Mouse (Mus musculus): ENCODE data around the gene Tnnc1. TPM values are rescaled to one million over a fixed set of nuclear protein-coding genes. Genes with fewer than 3 reads are reported as not detected.

Tnnc1 gene
- polyA plus RNA-seq (2016; fragmentation: Nextera tagmentation; extraction: Ambion mirVana): 1.6 and 2.1 TPM in 2 replicates

DNA sequence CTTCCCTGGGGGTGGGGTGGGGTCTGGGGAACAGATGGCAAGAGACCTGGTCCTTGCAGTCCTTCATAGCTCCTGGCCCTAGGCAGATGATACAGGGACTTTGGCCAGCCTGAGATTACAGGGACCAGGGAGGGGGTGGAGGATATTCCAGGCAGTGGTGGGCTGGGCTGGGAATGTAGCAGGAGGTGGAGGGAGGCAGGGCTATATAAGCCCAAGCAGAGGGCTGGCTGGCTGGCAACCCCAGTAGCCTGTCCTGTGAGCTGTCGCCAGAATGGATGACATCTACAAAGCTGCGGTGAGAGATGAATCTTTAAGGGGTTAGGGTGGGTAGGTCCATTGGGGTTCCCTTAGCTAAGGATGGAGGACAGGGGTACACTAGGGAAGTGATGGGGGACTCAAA is at the start of gene Tnnc1:
TSS of gene Tnnc1 (plus strand) at position 229 of the 400 bp plus-strand sequence.
- H3K9ac ChIP-seq: peak within 1 kb of the TSS; percentile 90
- no peak for ATAC-seq (ENCODE audit: low FRiP score)
- no peaks in the 10 kb centered on the region for H3K9me3 ChIP-seq
- H3K27me3 ChIP-seq: peaks cover 3% of the 10 kb centered on the region; the same call in 1 of the 2 replicates
- H3K4me3 ChIP-seq (replicated peaks): peak within 1 kb of the TSS; percentile 74; the same call in 1 of the 2 replicates
- peak within 1 kb of the TSS; percentile 72 for H3K4me2 ChIP-seq
- peaks cover 24% of the 10 kb centered on the region for H3K4me1 ChIP-seq
- WGBS: 77% methylated on average over 2 of the region's 2 CpGs
- no peak within 1 kb of the TSS for H3K27ac ChIP-seq
- peaks cover 14% of the 10 kb centered on the region for H3K36me3 ChIP-seq (replicated peaks)

GRCm38 (mm10) chr14:31160196-31161150 is 47.6 kb upstream of the Tnnc1 start:
- H3K36me3 ChIP-seq (replicated peaks): no peaks in the 10 kb centered on the region
- no peak overlapping the region for H3K4me2 ChIP-seq
- 0 out of 2 replicates have a peak, but pooled peaks cover under 1% of the 10 kb centered on the region for H3K4me1 ChIP-seq
- no peak overlapping the region for H3K9ac ChIP-seq
- H3K4me3 ChIP-seq (replicated peaks): no peak overlapping the region
- WGBS: 85% methylated on average over 27 of the region's 27 CpGs
- no peaks in the 10 kb centered on the region for H3K9me3 ChIP-seq
- H3K27ac ChIP-seq: no peak overlapping the region
- H3K27me3 ChIP-seq: no peaks in the 10 kb centered on the region
- no peak for ATAC-seq (ENCODE audit: low FRiP score)

DNA sequence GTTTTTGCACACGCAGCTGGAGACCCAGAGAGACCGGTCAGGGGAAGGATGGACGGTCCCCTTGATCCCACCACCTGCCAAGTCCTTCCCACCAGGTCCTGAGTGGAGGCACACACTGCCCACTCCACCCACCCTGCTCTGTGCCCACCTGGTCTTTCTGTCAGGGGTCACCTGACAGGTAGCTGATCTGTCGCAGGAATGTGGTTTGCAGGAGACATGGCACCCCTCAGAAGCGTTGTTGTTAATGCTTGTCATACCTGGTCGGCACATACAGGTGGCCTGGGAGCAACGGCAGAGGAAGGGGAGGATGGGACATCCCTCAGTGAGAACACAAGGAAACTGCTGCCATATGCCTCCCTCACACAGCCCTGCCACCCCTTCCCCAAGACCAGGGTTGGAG is 46.9 kb upstream of the Tnnc1 start:
- H3K27ac ChIP-seq: no peak overlapping the region
- no peak overlapping the region for H3K4me3 ChIP-seq (replicated peaks)
- no peak overlapping the region for H3K4me2 ChIP-seq
- no peak overlapping the region for H3K9ac ChIP-seq
- H3K36me3 ChIP-seq (replicated peaks): no peaks in the 10 kb centered on the region
- H3K9me3 ChIP-seq: no peaks in the 10 kb centered on the region
- 94% methylated on average over 7 of the region's 7 CpGs for WGBS
- 0 out of 2 replicates have a peak, but pooled peaks cover 2% of the 10 kb centered on the region for H3K4me1 ChIP-seq
- no peak for ATAC-seq (ENCODE audit: low FRiP score)
- H3K27me3 ChIP-seq: no peaks in the 10 kb centered on the region

GRCm38 (mm10) chr14:31161638-31162037 is 46.5 kb upstream of the Tnnc1 start:
- H3K36me3 ChIP-seq (replicated peaks): no peaks in the 10 kb centered on the region
- H3K9me3 ChIP-seq: no peaks in the 10 kb centered on the region
- H3K4me3 ChIP-seq (replicated peaks): no peak overlapping the region
- no peak overlapping the region for H3K9ac ChIP-seq
- no peak overlapping the region for H3K4me2 ChIP-seq
- no peak overlapping the region for H3K27ac ChIP-seq
- no peaks in the 10 kb centered on the region for H3K27me3 ChIP-seq
- H3K4me1 ChIP-seq: 0 out of 2 replicates have a peak, but pooled peaks cover 2% of the 10 kb centered on the region
- ATAC-seq (ENCODE audit: low FRiP score): no peak
- 70% methylated on average over 10 of the region's 10 CpGs for WGBS

- H3K9ac ChIP-seq: no peak overlapping the region
- H3K27me3 ChIP-seq: no peaks in the 10 kb centered on the region
- ATAC-seq (ENCODE audit: low FRiP score): no peak
- H3K4me3 ChIP-seq (replicated peaks): no peak overlapping the region
- H3K9me3 ChIP-seq: no peaks in the 10 kb centered on the region
- no peak overlapping the region for H3K4me2 ChIP-seq
- no peak overlapping the region for H3K27ac ChIP-seq
- no peaks in the 10 kb centered on the region for H3K36me3 ChIP-seq (replicated peaks)
- H3K4me1 ChIP-seq: 0 out of 2 replicates have a peak, but pooled peaks cover 2% of the 10 kb centered on the region
- 84% methylated on average over 8 of the region's 8 CpGs for WGBS
Observed at GRCm38 (mm10) chr14:31164067-31164466, 44.0 kb upstream of the Tnnc1 start.

DNA sequence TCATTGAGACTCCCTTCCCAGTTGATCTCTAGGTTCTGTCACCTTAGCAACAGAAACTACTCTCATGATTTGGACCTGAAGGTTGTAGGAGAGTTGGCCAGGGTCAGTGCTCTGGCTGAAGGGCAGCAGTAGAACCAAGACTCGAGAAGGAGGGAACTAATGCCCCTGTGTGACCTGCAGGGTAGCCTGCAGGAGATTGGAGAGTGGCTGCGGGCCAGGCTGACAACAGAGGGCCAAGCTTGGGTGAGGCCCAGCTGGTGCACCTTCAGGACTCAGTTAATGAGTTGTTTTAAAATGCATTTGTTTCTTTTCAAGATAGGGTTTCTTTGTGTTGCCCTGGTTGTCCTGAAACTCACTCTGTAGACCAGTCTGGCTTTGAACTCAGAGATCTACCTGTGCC is 43.1 kb upstream of the Tnnc1 start:
- Histone ChIP-seq H3K36me3 (replicated peaks) (no peaks in the 10 kb centered on the region), H3K27me3 (no peaks in the 10 kb centered on the region), H3K4me1 (0 out of 2 replicates have a peak, but pooled peaks cover 2% of the 10 kb centered on the region), H3K4me2 (no peak overlapping the region), H3K9me3 (no peaks in the 10 kb centered on the region), H3K27ac (no peak overlapping the region), H3K4me3 (replicated peaks) (no peak overlapping the region), H3K9ac (no peak overlapping the region)
- ATAC-seq (ENCODE audit: low FRiP score): no peak
- 74% methylated on average over 2 of the region's 2 CpGs for WGBS

GRCm38 (mm10) chr14:31165458-31165857 is 42.7 kb upstream of the Tnnc1 start:
- 62% methylated on average over 7 of the region's 7 CpGs for WGBS
- peaks cover 3% of the 10 kb centered on the region for H3K36me3 ChIP-seq (replicated peaks)
- no peak overlapping the region for H3K27ac ChIP-seq
- no peak overlapping the region for H3K4me3 ChIP-seq (replicated peaks)
- 0 out of 2 replicates have a peak, but pooled peaks cover 2% of the 10 kb centered on the region for H3K4me1 ChIP-seq
- no peak for ATAC-seq (ENCODE audit: low FRiP score)
- no peak overlapping the region for H3K4me2 ChIP-seq
- no peaks in the 10 kb centered on the region for H3K27me3 ChIP-seq
- no peak overlapping the region for H3K9ac ChIP-seq
- no peaks in the 10 kb centered on the region for H3K9me3 ChIP-seq

DNA sequence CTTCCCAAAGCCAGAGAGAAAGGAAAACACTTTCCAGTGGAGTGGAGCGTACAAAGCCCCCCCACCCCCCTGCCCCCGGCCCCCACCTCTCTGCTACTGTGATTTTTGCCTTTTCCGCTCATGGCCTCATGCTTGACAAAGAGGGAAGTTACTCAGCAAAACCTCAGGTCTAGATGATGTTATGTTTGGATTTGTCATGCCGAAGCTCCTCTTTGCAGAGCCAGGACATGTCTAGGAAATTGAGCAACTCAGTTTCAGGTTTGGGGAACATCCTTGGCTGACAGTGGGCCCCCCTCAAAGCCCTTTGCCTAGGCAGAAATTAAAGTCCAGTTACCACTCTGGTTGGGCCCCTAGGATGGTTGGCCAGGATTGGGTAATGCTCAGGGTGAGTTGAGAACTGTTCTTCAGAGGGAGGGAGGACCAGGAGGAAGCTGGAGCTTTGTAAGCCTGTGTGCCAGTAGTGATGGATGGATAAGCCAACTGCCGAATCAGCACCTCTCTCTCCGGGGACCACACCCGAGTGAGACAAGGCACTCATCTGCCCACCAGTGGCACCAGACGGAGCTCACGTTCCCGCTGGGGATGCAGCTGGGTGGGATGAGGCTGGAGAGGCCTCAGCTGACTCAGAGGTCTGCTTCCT is 42.0 kb upstream of the Tnnc1 start:
- H3K27me3 ChIP-seq: no peaks in the 10 kb centered on the region
- H3K27ac ChIP-seq: no peak overlapping the region
- WGBS: 78% methylated on average over 10 of the region's 10 CpGs
- ATAC-seq (ENCODE audit: low FRiP score): no peak
- peaks cover 9% of the 10 kb centered on the region for H3K36me3 ChIP-seq (replicated peaks)
- no peak overlapping the region for H3K4me3 ChIP-seq (replicated peaks)
- no peak overlapping the region for H3K4me2 ChIP-seq
- H3K9ac ChIP-seq: no peak overlapping the region
- no peaks in the 10 kb centered on the region for H3K9me3 ChIP-seq
- 0 out of 2 replicates have a peak, but pooled peaks cover 2% of the 10 kb centered on the region for H3K4me1 ChIP-seq

DNA sequence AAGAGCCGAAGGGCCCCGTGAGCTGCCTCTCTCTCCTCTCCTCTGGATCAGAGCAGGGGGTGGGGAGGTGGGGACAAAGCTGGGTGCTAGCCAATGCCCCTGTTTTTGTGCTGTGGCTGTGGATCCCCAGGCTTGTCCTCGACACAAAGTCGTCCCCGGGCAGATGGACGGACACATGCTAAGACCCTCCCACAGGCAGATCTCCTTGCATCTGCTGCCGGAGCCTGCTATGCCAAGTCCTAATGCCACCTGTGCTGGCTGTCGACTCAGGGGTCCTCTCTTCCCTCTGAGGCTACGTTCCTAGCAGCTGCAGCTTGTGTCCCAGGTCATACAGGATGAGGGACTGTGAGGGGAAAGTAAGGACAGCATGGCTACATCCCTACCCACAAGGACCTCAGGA is 41.3 kb upstream of the Tnnc1 start:
- Histone ChIP-seq H3K27me3 (no peaks in the 10 kb centered on the region), H3K36me3 (replicated peaks) (peaks cover 16% of the 10 kb centered on the region), H3K4me3 (replicated peaks) (no peak overlapping the region), H3K4me1 (0 out of 2 replicates have a peak, but pooled peaks cover 2% of the 10 kb centered on the region), H3K9ac (no peak overlapping the region), H3K4me2 (no peak overlapping the region), H3K9me3 (no peaks in the 10 kb centered on the region), H3K27ac (no peak overlapping the region)
- 72% methylated on average over 9 of the region's 9 CpGs for WGBS
- no peak for ATAC-seq (ENCODE audit: low FRiP score)

DNA sequence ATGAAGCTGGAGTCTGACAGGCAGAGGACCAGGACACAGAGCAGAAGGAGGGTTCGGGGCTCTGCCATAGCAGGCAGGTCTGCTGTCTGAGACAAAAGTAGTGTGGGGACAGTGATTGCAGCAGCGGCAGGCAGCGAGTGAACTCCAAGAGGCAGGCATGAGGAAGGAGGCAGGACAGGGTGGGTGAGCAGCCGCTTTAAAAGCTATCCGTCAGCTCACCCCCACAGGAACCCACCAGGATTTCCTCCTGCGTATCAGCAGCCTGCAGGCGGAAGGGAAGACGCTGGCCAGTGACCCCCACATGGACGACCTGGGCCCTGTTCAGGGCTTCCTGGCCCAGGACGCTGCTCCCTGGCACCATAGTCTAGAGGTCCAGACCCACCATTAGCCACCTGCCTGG is 39.7 kb upstream of the Tnnc1 start, which contains the start of gene Stab1:
TSS of gene Stab1 (minus strand) at position 217 of the 400 bp plus-strand sequence.
- H3K27me3 ChIP-seq: no peaks in the 10 kb centered on the region

DNA sequence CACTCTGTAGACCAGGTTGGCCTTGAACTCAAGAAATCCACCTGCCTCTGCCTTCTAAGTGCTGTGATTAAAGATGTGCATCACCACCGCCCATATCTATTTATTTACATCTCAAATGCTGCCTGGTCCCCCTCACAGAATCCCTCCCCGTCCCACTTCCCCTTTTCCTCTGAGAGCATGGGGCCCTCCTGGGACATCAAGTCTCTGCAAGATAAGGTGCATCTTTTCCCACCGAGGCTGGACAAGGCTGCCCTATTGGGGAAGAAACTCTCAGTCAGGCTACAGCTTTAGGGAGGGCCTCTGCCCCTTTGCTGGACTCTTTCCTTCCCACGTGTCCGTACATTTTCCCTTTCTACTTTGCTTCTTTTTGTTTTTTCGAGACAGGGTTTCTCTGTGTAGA is 38.6 kb upstream of the Tnnc1 start:
- H3K4me1 ChIP-seq: 0 out of 2 replicates have a peak, but pooled peaks cover 2% of the 10 kb centered on the region
- WGBS: 89% methylated on average over 6 of the region's 6 CpGs
- peaks cover 43% of the 10 kb centered on the region for H3K36me3 ChIP-seq (replicated peaks)

More for the DNA sequence above, 39.7 kb upstream of the Tnnc1 start, which contains the start of gene Stab1:
- Histone ChIP-seq H3K4me3 (replicated peaks) (no peak within 1 kb of the TSS), H3K9me3 (no peaks in the 10 kb centered on the region), H3K4me2 (no peak within 1 kb of the TSS; the same call in 1 of the 2 replicates), H3K36me3 (replicated peaks) (peaks cover 32% of the 10 kb centered on the region), H3K4me1 (0 out of 2 replicates have a peak, but pooled peaks cover 2% of the 10 kb centered on the region), H3K27ac (peak within 1 kb of the TSS; percentile 14; the same call in 1 of the 2 replicates), H3K9ac (peak within 1 kb of the TSS; percentile 9; the same call in 1 of the 2 replicates)
- ATAC-seq (ENCODE audit: low FRiP score): no peak
- 64% methylated on average over 10 of the region's 10 CpGs for whole genome bisulfite sequencing

DNA sequence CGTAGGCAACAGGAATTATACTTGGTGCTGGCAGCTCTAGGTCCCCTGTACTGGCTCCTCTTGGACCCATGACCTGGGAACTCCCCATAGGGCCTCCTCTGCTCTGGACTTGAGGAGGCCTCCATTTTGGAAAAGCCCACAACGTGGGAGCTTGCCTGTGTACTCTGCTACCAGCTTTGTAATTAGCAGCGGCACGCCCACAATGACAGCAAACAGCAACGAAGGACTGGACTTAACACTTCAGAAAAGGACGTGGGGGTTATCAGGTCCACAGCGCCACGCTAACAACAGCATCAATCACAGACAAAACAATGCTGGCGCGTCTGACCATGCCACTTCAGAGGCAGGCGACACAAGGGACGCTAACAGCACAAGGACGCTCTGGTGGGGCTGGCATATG is 37.1 kb upstream of the Tnnc1 start:
- WGBS: 86% methylated on average over 13 of the region's 13 CpGs
- Histone ChIP-seq H3K27ac (peak overlapping the region; percentile 15; the same call in 1 of the 2 replicates), H3K4me3 (replicated peaks) (no peak overlapping the region), H3K4me2 (no peak overlapping the region), H3K4me1 (no peaks in the 10 kb centered on the region), H3K9ac (no peak overlapping the region), H3K27me3 (no peaks in the 10 kb centered on the region), H3K36me3 (replicated peaks) (peaks cover 58% of the 10 kb centered on the region), H3K9me3 (no peaks in the 10 kb centered on the region)
- no peak for ATAC-seq (ENCODE audit: low FRiP score)

More for the DNA sequence above, 38.6 kb upstream of the Tnnc1 start:
- no peak overlapping the region for H3K9ac ChIP-seq
- ATAC-seq (ENCODE audit: low FRiP score): no peak
- H3K4me3 ChIP-seq (replicated peaks): no peak overlapping the region
- H3K27me3 ChIP-seq: no peaks in the 10 kb centered on the region
- no peaks in the 10 kb centered on the region for H3K9me3 ChIP-seq
- no peak overlapping the region for H3K4me2 ChIP-seq
- no peak overlapping the region for H3K27ac ChIP-seq

Measured in forebrain, embryonic 12.5 days (tissue).